Mouse (Mus musculus) MEL (cell line): ENCODE data around the gene Grip1. TPM values are rescaled to one million over a fixed set of nuclear protein-coding genes. Genes with fewer than 3 reads are reported as not detected.

Experiments
- DNase-seq: peaks from one replicate; pipeline ENCODE4 v3.0.0; 2011; ENCODE audit warnings: low read depth, low spot score
- H3K27ac ChIP-seq: 2 replicates; pipeline ENCODE4 v1.5.1; 2012; ENCODE audit warnings: low read depth, mild to moderate bottlenecking, control low read depth, low read length, moderate library complexity; ENCODE audit not compliant: control insufficient read depth
- H3K27me3 ChIP-seq, 2 experiments: fragments of 150-350 bp in 1 of 2; sonication (generic) in 1 of 2; 2 replicates each; pipeline ENCODE4 v1.6.1; 2012; ENCODE audit warnings: low read length in 2 of 2, mild to moderate bottlenecking in 2 of 2, improper control_type of control experiment in 1 of 2, moderate library complexity in 1 of 2; ENCODE audit not compliant: insufficient read depth in 2 of 2, control insufficient read depth in 1 of 2
- H3K36me3 ChIP-seq, 2 experiments: 2 replicates each; pipeline ENCODE4 v1.6.1; 2012 to 2014; ENCODE audit warnings: low read length in 2 of 2, improper control_type of control experiment in 1 of 2, inconsistent platforms in 1 of 2, mild to moderate bottlenecking in 1 of 2; ENCODE audit not compliant: insufficient read depth in 2 of 2, control insufficient read depth in 1 of 2
- H3K4me1 ChIP-seq, 2 experiments: fragments of 150-350 bp in 1 of 2; sonication (generic) in 1 of 2; 2 replicates each; pipeline ENCODE4 v1.6.1; 2012; ENCODE audit warnings: low read length in 2 of 2, improper control_type of control experiment in 1 of 2, mild to moderate bottlenecking in 1 of 2; ENCODE audit not compliant: insufficient read depth in 2 of 2, control insufficient read depth in 1 of 2
- H3K4me3 ChIP-seq, 2 experiments: fragments of 150-350 bp in 1 of 2; sonication (generic) in 1 of 2; 2 replicates each; pipeline ENCODE4 v1.5.1; 2012; ENCODE audit warnings: low read depth in 2 of 2, low read length in 2 of 2, mild to moderate bottlenecking in 2 of 2, moderate library complexity in 2 of 2, control low read depth in 1 of 2, improper control_type of control experiment in 1 of 2; ENCODE audit not compliant: control insufficient read depth in 1 of 2, insufficient read depth in 1 of 2
- H3K79me2 ChIP-seq: 2 replicates; pipeline ENCODE4 v1.6.1; 2012; ENCODE audit warnings: mild to moderate bottlenecking, low read length, moderate library complexity; ENCODE audit not compliant: control insufficient read depth, poor library complexity, insufficient read depth
- H3K9ac ChIP-seq: 2 replicates; pipeline ENCODE4 v1.6.1; 2012; ENCODE audit warnings: low read depth, mild to moderate bottlenecking, control low read depth, low read length, moderate library complexity; ENCODE audit not compliant: control insufficient read depth, poor library complexity, severe bottlenecking
- H3K9me3 ChIP-seq: fragments of 150-350 bp; sonication (generic); replicated peaks from 2 replicates; pipeline ENCODE4 v1.6.1; 2012; ENCODE audit warnings: mild to moderate bottlenecking, low read length, improper control_type of control experiment, moderate library complexity; ENCODE audit not compliant: insufficient read depth
- CHD1 ChIP-seq: IDR thresholded peaks from 2 replicates; pipeline ENCODE4 v1.6.1; 2012; ENCODE audit warnings: low read depth, mild to moderate bottlenecking, inconsistent platforms, low read length, improper control_type of control experiment
- CHD2 ChIP-seq: IDR thresholded peaks from 2 replicates; pipeline ENCODE4 v1.6.1; 2011; ENCODE audit warnings: low read length, improper control_type of control experiment
- GABPA ChIP-seq: IDR thresholded peaks from 2 replicates; pipeline ENCODE4 v1.6.1; 2012; ENCODE audit warnings: low read depth, mild to moderate bottlenecking, inconsistent platforms, low read length, improper control_type of control experiment, moderate library complexity
- HCFC1 ChIP-seq: IDR thresholded peaks from 2 replicates; pipeline ENCODE4 v1.6.1; 2012; ENCODE audit warnings: low read depth, mild to moderate bottlenecking, inconsistent platforms, low read length, improper control_type of control experiment, moderate library complexity
- JUND ChIP-seq: IDR thresholded peaks from 2 replicates; pipeline ENCODE4 v1.6.1; 2011; ENCODE audit warnings: low read depth, mild to moderate bottlenecking, improper control_type of control experiment, low read length
- KAT2A ChIP-seq: conservative IDR thresholded peaks from 2 replicates; pipeline ENCODE4 v1.6.1; 2012; ENCODE audit warnings: low read depth, low read length, improper control_type of control experiment, inconsistent platforms
- MAX ChIP-seq: IDR thresholded peaks from 2 replicates; pipeline ENCODE4 v1.6.1; 2011; ENCODE audit warnings: low read length, improper control_type of control experiment
- MAZ ChIP-seq: IDR thresholded peaks from 2 replicates; pipeline ENCODE4 v1.6.1; 2012; ENCODE audit warnings: low read depth, mild to moderate bottlenecking, inconsistent platforms, low read length, improper control_type of control experiment
- POLR2A ChIP-seq, 2 experiments: IDR thresholded peaks; 2 replicates each; pipeline ENCODE4 v1.6.1; 2011 to 2012; ENCODE audit warnings: low read length in 2 of 2, mild to moderate bottlenecking in 2 of 2, control low read depth in 1 of 2, improper control_type of control experiment in 1 of 2, low read depth in 1 of 2, moderate library complexity in 1 of 2; ENCODE audit not compliant: control insufficient read depth in 1 of 2, insufficient read depth in 1 of 2, poor library complexity in 1 of 2
- POLR2AphosphoS2 ChIP-seq: IDR thresholded peaks from 2 replicates; pipeline ENCODE4 v1.6.1; 2011; ENCODE audit warnings: low read length, improper control_type of control experiment
- POLR2AphosphoS5 ChIP-seq: IDR thresholded peaks from 2 replicates; pipeline ENCODE4 v1.6.1; 2012; ENCODE audit warnings: low read depth, borderline replicate concordance, mild to moderate bottlenecking, inconsistent platforms, low read length, moderate library complexity, mixed read lengths
- RCOR1 ChIP-seq: IDR thresholded peaks from 2 replicates; pipeline ENCODE4 v1.6.1; 2012; ENCODE audit warnings: low read depth, mild to moderate bottlenecking, inconsistent platforms, low read length, improper control_type of control experiment
- SMC3 ChIP-seq: IDR thresholded peaks from 2 replicates; pipeline ENCODE4 v1.6.1; 2011; ENCODE audit warnings: low read depth, low read length, improper control_type of control experiment
- TAL1 ChIP-seq: IDR thresholded peaks from 2 replicates; pipeline ENCODE4 v1.6.1; 2012; ENCODE audit warnings: mild to moderate bottlenecking, inconsistent platforms, low read length, moderate library complexity, mixed read lengths
- TBP ChIP-seq: IDR thresholded peaks from 2 replicates; pipeline ENCODE4 v1.8.0; 2011; ENCODE audit warnings: low read depth, low read length, improper control_type of control experiment
- TCF12 ChIP-seq: IDR thresholded peaks from 2 replicates; pipeline ENCODE4 v1.6.1; 2014; ENCODE audit warnings: low read depth, mild to moderate bottlenecking, inconsistent platforms, low read length, improper control_type of control experiment, moderate library complexity
- UBTF ChIP-seq: IDR thresholded peaks from 2 replicates; pipeline ENCODE4 v1.6.1; 2012; ENCODE audit warnings: low read depth, mild to moderate bottlenecking, inconsistent platforms, low read length, improper control_type of control experiment, moderate library complexity, borderline replicate concordance; ENCODE audit not compliant: insufficient read depth
- USF2 ChIP-seq, 2 experiments: IDR thresholded peaks; 2 replicates each; pipeline ENCODE4 v1.6.1; 2011 to 2012; ENCODE audit warnings: improper control_type of control experiment in 2 of 2, low read length in 2 of 2, borderline replicate concordance in 1 of 2, inconsistent platforms in 1 of 2, low read depth in 1 of 2, mild to moderate bottlenecking in 1 of 2; ENCODE audit not compliant: insufficient read depth in 1 of 2
- ZC3H11A ChIP-seq: IDR thresholded peaks from 2 replicates; pipeline ENCODE4 v1.6.1; 2012; ENCODE audit warnings: low read depth, mild to moderate bottlenecking, inconsistent platforms, low read length, improper control_type of control experiment
- ZKSCAN1 ChIP-seq: IDR thresholded peaks from 2 replicates; pipeline ENCODE4 v1.6.1; 2012; ENCODE audit warnings: low read depth, mild to moderate bottlenecking, inconsistent platforms, low read length, improper control_type of control experiment, moderate library complexity
- ZMIZ1 ChIP-seq: IDR thresholded peaks from 2 replicates; pipeline ENCODE4 v1.6.1; 2012; ENCODE audit warnings: low read depth, mild to moderate bottlenecking, inconsistent platforms, low read length, improper control_type of control experiment, moderate library complexity
- polyA plus RNA-seq, 2 experiments: library from polyadenylated mRNA; stranded (reverse) in 1 of 2; unstranded in 1 of 2; fragments of >175 nt in 1 of 2; fragments of >200 nt in 1 of 2; gene quantifications; 2 replicates each; pipeline versions ENCODE4 v1.2.1 to v1.2.4; 2012; ENCODE audit warnings: low replicate concordance in 2 of 2, low read depth in 1 of 2; ENCODE audit not compliant: insufficient read length in 2 of 2, insufficient read depth in 1 of 2, missing spikeins in 1 of 2
- total RNA-seq: library from RNA; depleted of rRNA; stranded (reverse); fragments of 300-350 nt; gene quantifications from 2 replicates; pipeline ENCODE4 v1.2.3, GENCODE M21; 2012

Gene Grip1
- total and polyA plus RNA-seq, 3 experiments: 0.04 TPM; not detected in 2

GRCm38 (mm10) chr10:119543771-119544170 is 90.1 kb downstream of the Grip1 start:
- H3K36me3 ChIP-seq: no peaks in the 10 kb centered on the region
- no peaks in the 10 kb centered on the region for H3K27me3 ChIP-seq
- H3K4me1 ChIP-seq: no peaks in the 10 kb centered on the region
- no peak overlapping the region for H3K4me3 ChIP-seq
- TF ChIP-seq RCOR1 (no peak), UBTF (no peak), POLR2A (IDR thresholded peaks at IDR 0.05; ENCODE audit: control insufficient read depth in 1 of 2, insufficient read depth in 1 of 2, low read depth in 1 of 2, low read length in 2 of 2, poor library complexity in 1 of 2) (no peak), GABPA (no peak), POLR2AphosphoS2 (no peak), TCF12 (no peak), ZMIZ1 (no peak), CHD1 (no peak), TAL1 (no peak), SMC3 (no peak), ZC3H11A (no peak), CHD2 (no peak), POLR2AphosphoS5 (no peak), MAZ (no peak), TBP (no peak), KAT2A (no peak), ZKSCAN1 (no peak), MAX (no peak), HCFC1 (no peak)
- no peak overlapping the region for H3K9ac ChIP-seq
- no peak overlapping the region for H3K27ac ChIP-seq
- DNase-seq: no peak
- no peaks in the 10 kb centered on the region for H3K9me3 ChIP-seq
- no peaks in the 10 kb centered on the region for H3K79me2 ChIP-seq

GRCm38 (mm10) chr10:119544743-119545142 is 91.1 kb downstream of the Grip1 start:
- Histone ChIP-seq H3K4me1 (no peaks in the 10 kb centered on the region), H3K27me3 (no peaks in the 10 kb centered on the region), H3K4me3 (no peak overlapping the region), H3K79me2 (no peaks in the 10 kb centered on the region), H3K9me3 (no peaks in the 10 kb centered on the region), H3K27ac (no peak overlapping the region), H3K9ac (no peak overlapping the region), H3K36me3 (no peaks in the 10 kb centered on the region)
- no peak for TF ChIP-seq USF2 (IDR thresholded peaks at IDR 0.05; ENCODE audit: borderline replicate concordance in 1 of 2, insufficient read depth in 1 of 2, low read depth in 1 of 2, low read length in 2 of 2)
- TF ChIP-seq JUND: no peak
- TF ChIP-seq ZKSCAN1: no peak
- no peak for DNase-seq
